Comparison of ENCODE assay signal across 23 mouse cellular contexts in the genomic region with DNA sequence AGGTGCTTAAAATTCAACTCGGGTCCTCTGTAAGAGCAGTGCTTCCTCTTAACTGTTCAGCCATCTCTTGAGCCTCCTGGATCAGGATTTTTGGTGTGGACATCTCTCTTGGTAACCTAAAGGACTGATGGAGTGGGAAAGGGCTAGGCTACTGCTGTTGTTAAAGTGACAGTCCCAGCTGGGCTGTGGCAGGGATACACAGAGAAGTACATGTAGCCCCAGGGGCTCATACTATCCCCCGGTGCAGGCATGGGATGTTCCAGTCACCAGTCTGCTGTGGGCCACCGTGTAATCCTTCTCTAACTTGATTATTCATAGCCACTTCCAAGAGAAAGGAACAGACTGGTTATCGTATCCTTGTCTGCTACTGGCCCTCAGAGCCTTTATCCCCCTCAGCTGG. TPM values are rescaled to one million over a fixed set of nuclear protein-coding genes. Genes with fewer than 3 reads are reported as not detected.
"Had no signal": no experiment of that assay in that cellular context is flagged by ENCODE, and none has a peak within 500 bp of the region (broad histone marks: within the 10 kb centered on the region; RNA-seq: fewer than 3 reads in every experiment).

No protein-coding gene starts in this region.

- H3K9ac ChIP-seq: liver, embryonic 13.5 days; liver, embryonic 15.5 days; liver, postnatal 0 days; lung, embryonic 15.5 days; midbrain, embryonic 15.5 days; neural tube, embryonic 13.5 days; stomach, embryonic 15.5 days had no signal

- H3K4me3 ChIP-seq: liver, embryonic 13.5 days; liver, embryonic 15.5 days; lung, embryonic 15.5 days; megakaryocyte, embryonic 14.5 days; midbrain, embryonic 15.5 days; neural tube, embryonic 13.5 days; stomach, embryonic 15.5 days had no signal

- ATAC-seq: liver, postnatal 0 days; lung, postnatal 0 days; midbrain, embryonic 15.5 days had no signal

- H3K27ac ChIP-seq: liver, embryonic 13.5 days; liver, embryonic 15.5 days; lung, embryonic 15.5 days; macrophage; midbrain, embryonic 15.5 days; neural tube, embryonic 13.5 days; stomach, embryonic 15.5 days; stomach, postnatal 0 days had no signal

- H3K36me3 ChIP-seq: liver, embryonic 13.5 days; liver, embryonic 15.5 days; lung, embryonic 15.5 days; midbrain, embryonic 15.5 days; neural tube, embryonic 13.5 days; stomach, embryonic 15.5 days had no signal

- H3K27me3 ChIP-seq: liver, embryonic 13.5 days; liver, embryonic 15.5 days; lung, embryonic 15.5 days; midbrain, embryonic 15.5 days; neural tube, embryonic 13.5 days; stomach, embryonic 15.5 days had no signal

- H3K9me3 ChIP-seq: liver, embryonic 13.5 days; liver, embryonic 15.5 days; lung, embryonic 15.5 days; megakaryocyte, embryonic 14.5 days; midbrain, embryonic 15.5 days; neural tube, embryonic 13.5 days; stomach, embryonic 15.5 days had no signal

- H3K4me2 ChIP-seq: liver, embryonic 11.5 days; liver, embryonic 13.5 days; liver, embryonic 15.5 days; lung, embryonic 15.5 days; midbrain, embryonic 15.5 days; neural tube, embryonic 13.5 days; stomach, embryonic 15.5 days had no signal

- DNase-seq: liver, embryonic 13.5 days; liver, postnatal 0 days; lung, adult 2 months; lung, postnatal 14 days; lung, postnatal 36 days; right cerebral cortex, postnatal 14 days; thymus, adult 2 months had no signal

- H3K4me1 ChIP-seq: liver, embryonic 13.5 days; liver, embryonic 15.5 days; lung, embryonic 15.5 days; midbrain, embryonic 15.5 days; stomach, embryonic 15.5 days had no signal

RNA-seq across cellular contexts. Expression of gene Opalin, which starts 20.1 kb away (rescaled TPM):
- total RNA-seq: megakaryocyte progenitor cell, adult 5-6 weeks; monocyte, adult 5-6 weeks; neutrophil, adult 5-6 weeks had no signal
- polyA plus RNA-seq: liver, embryonic 11.5 days; liver, embryonic 13.5 days; liver, embryonic 15.5 days; liver, postnatal 0 days; lung, adult 2 months; lung, embryonic 15.5 days; macrophage; midbrain, embryonic 15.5 days; neural tube, embryonic 13.5 days; spleen, adult 2 months; stomach, embryonic 15.5 days; stomach, postnatal 0 days; testis, adult 2 months; urinary bladder, adult 2 months had no signal
